Mouse (Mus musculus) lung, adult 2 months (tissue): Measurements from ENCODE around the gene Slc39a10.

ENCODE experiments used
- CTCF ChIP-seq: fragments of 200-500 bp; IDR thresholded peaks from 2 replicates; pipeline ENCODE4 v1.5.1; 2011; ENCODE audit warnings: mild to moderate bottlenecking, low read length, control low read depth; ENCODE audit not compliant: insufficient read depth
- POLR2A ChIP-seq: fragments of 200-500 bp; IDR thresholded peaks from 2 replicates; pipeline ENCODE4 v1.6.1; 2011; ENCODE audit warnings: low read depth, mild to moderate bottlenecking, control low read depth, low read length, borderline replicate concordance; ENCODE audit errors: extremely low read depth

GRCm38 (mm10) chr1:46843406-46843805, 49.2 kb downstream of the Slc39a10 start:
- TF ChIP-seq POLR2A (no peak), CTCF (no peak)
